Mouse (Mus musculus): ENCODE measurements around the gene Myl10. TPM values are rescaled to one million over a fixed set of nuclear protein-coding genes. Genes with fewer than 3 reads are reported as not detected.

The Myl10 gene
- polyA plus RNA-seq, 1 experiment from 2014 or later, result not detected

GRCm38 (mm10) chr5:136664497-136664896, 28.4 kb upstream of the Myl10 start:
- ATAC-seq (ENCODE audit: insufficient read depth, low FRiP score, low TSS enrichment), result no peak
- Histone ChIP-seq H3K4me2 (ENCODE audit: low read depth) (no peak overlapping the region), H3K9me3 (ENCODE audit: control insufficient read depth, low read length) (no peaks in the 10 kb centered on the region), H3K27ac (ENCODE audit: low read depth, low read length) (no peak overlapping the region), H3K4me1 (ENCODE audit: control insufficient read depth, insufficient read depth, low read length) (no peaks in the 10 kb centered on the region), H3K4me3 (ENCODE audit: low read depth, low read length) (no peak overlapping the region), H3K36me3 (ENCODE audit: control insufficient read depth, insufficient read depth, low read length) (no peaks in the 10 kb centered on the region), H3K9ac (ENCODE audit: low read length) (no peak overlapping the region), H3K27me3 (ENCODE audit: control insufficient read depth, insufficient read depth, low read length) (no peaks in the 10 kb centered on the region)
- WGBS, result 7% methylated on average over 9 of the region's 9 CpGs
- peak; percentile 81 for DNase-seq (ENCODE audit: low spot score)

GRCm38 (mm10) chr5:136676315-136677030, 16.5 kb upstream of the Myl10 start:
- WGBS, result 85% methylated on average over 18 of the region's 18 CpGs

GRCm38 (mm10) chr5:136678840-136679348, 14.1 kb upstream of the Myl10 start:
- ATAC-seq (ENCODE audit: insufficient read depth, low FRiP score, low TSS enrichment), result no peak
- 59% methylated on average over 6 of the region's 6 CpGs for WGBS
- Histone ChIP-seq H3K4me2 (ENCODE audit: low read depth) (no peak overlapping the region), H3K36me3 (ENCODE audit: control insufficient read depth, insufficient read depth, low read length) (no peaks in the 10 kb centered on the region), H3K9ac (ENCODE audit: low read length) (no peak overlapping the region), H3K27ac (ENCODE audit: low read depth, low read length) (no peak overlapping the region), H3K4me3 (ENCODE audit: low read depth, low read length) (no peak overlapping the region), H3K4me1 (ENCODE audit: control insufficient read depth, insufficient read depth, low read length) (no peaks in the 10 kb centered on the region), H3K27me3 (ENCODE audit: control insufficient read depth, insufficient read depth, low read length) (no peaks in the 10 kb centered on the region), H3K9me3 (ENCODE audit: control insufficient read depth, low read length) (peaks cover 2% of the 10 kb centered on the region; the same call in 1 of the 2 replicates)
- DNase-seq (ENCODE audit: low spot score), result no peak

More at GRCm38 (mm10) chr5:136676315-136677030, 16.5 kb upstream of the Myl10 start:
- H3K27ac ChIP-seq (ENCODE audit: low read depth, low read length), result no peak overlapping the region
- H3K36me3 ChIP-seq (ENCODE audit: control insufficient read depth, insufficient read depth, low read length), result no peaks in the 10 kb centered on the region
- no peak overlapping the region for H3K4me3 ChIP-seq (ENCODE audit: low read depth, low read length)
- H3K4me1 ChIP-seq (ENCODE audit: control insufficient read depth, insufficient read depth, low read length), result no peaks in the 10 kb centered on the region
- no peak overlapping the region for H3K4me2 ChIP-seq (ENCODE audit: low read depth)
- no peak for ATAC-seq (ENCODE audit: insufficient read depth, low FRiP score, low TSS enrichment)
- no peak overlapping the region for H3K9ac ChIP-seq (ENCODE audit: low read length)
- no peak for DNase-seq (ENCODE audit: low spot score)
- H3K9me3 ChIP-seq (ENCODE audit: control insufficient read depth, low read length), result peaks cover 2% of the 10 kb centered on the region; the same call in 1 of the 2 replicates
- H3K27me3 ChIP-seq (ENCODE audit: control insufficient read depth, insufficient read depth, low read length), result no peaks in the 10 kb centered on the region

GRCm38 (mm10) chr5:136686349-136686748, 6.6 kb upstream of the Myl10 start:
- Histone ChIP-seq H3K27ac (ENCODE audit: low read depth, low read length) (no peak overlapping the region), H3K4me1 (ENCODE audit: control insufficient read depth, insufficient read depth, low read length) (no peaks in the 10 kb centered on the region), H3K27me3 (ENCODE audit: control insufficient read depth, insufficient read depth, low read length) (no peaks in the 10 kb centered on the region), H3K9me3 (ENCODE audit: control insufficient read depth, low read length) (no peaks in the 10 kb centered on the region), H3K4me3 (ENCODE audit: low read depth, low read length) (no peak overlapping the region), H3K4me2 (ENCODE audit: low read depth) (no peak overlapping the region), H3K36me3 (ENCODE audit: control insufficient read depth, insufficient read depth, low read length) (no peaks in the 10 kb centered on the region), H3K9ac (ENCODE audit: low read length) (no peak overlapping the region)
- no peak for ATAC-seq (ENCODE audit: insufficient read depth, low FRiP score, low TSS enrichment)
- no peak for DNase-seq (ENCODE audit: low spot score)
- 88% methylated on average over 4 of the region's 4 CpGs for WGBS

GRCm38 (mm10) chr5:136687561-136687960, 5.4 kb upstream of the Myl10 start:
- Histone ChIP-seq H3K4me3 (ENCODE audit: low read depth, low read length) (no peak overlapping the region), H3K9me3 (ENCODE audit: control insufficient read depth, low read length) (no peaks in the 10 kb centered on the region), H3K27me3 (ENCODE audit: control insufficient read depth, insufficient read depth, low read length) (no peaks in the 10 kb centered on the region), H3K27ac (ENCODE audit: low read depth, low read length) (no peak overlapping the region), H3K36me3 (ENCODE audit: control insufficient read depth, insufficient read depth, low read length) (no peaks in the 10 kb centered on the region), H3K4me1 (ENCODE audit: control insufficient read depth, insufficient read depth, low read length) (no peaks in the 10 kb centered on the region), H3K9ac (ENCODE audit: low read length) (no peak overlapping the region), H3K4me2 (ENCODE audit: low read depth) (no peak overlapping the region)
- DNase-seq (ENCODE audit: low spot score) (no peak), ATAC-seq (ENCODE audit: insufficient read depth, low FRiP score, low TSS enrichment) (no peak)
- 72% methylated on average over 7 of the region's 7 CpGs for WGBS

GRCm38 (mm10) chr5:136688841-136689240, 4.1 kb upstream of the Myl10 start:
- DNase-seq (ENCODE audit: low spot score), result no peak
- H3K27ac ChIP-seq (ENCODE audit: low read depth, low read length), result no peak overlapping the region
- WGBS, result 79% methylated on average over 6 of the region's 6 CpGs
- no peak for ATAC-seq (ENCODE audit: insufficient read depth, low FRiP score, low TSS enrichment)
- H3K36me3 ChIP-seq (ENCODE audit: control insufficient read depth, insufficient read depth, low read length), result no peaks in the 10 kb centered on the region
- no peaks in the 10 kb centered on the region for H3K27me3 ChIP-seq (ENCODE audit: control insufficient read depth, insufficient read depth, low read length)
- no peak overlapping the region for H3K4me3 ChIP-seq (ENCODE audit: low read depth, low read length)
- H3K9me3 ChIP-seq (ENCODE audit: control insufficient read depth, low read length), result no peaks in the 10 kb centered on the region
- H3K4me2 ChIP-seq (ENCODE audit: low read depth), result no peak overlapping the region
- H3K9ac ChIP-seq (ENCODE audit: low read length), result no peak overlapping the region
- H3K4me1 ChIP-seq (ENCODE audit: control insufficient read depth, insufficient read depth, low read length), result no peaks in the 10 kb centered on the region

GRCm38 (mm10) chr5:136691170-136691569, 1.8 kb upstream of the Myl10 start:
- H3K4me3 ChIP-seq (ENCODE audit: low read depth, low read length), result no peak overlapping the region
- DNase-seq (ENCODE audit: low spot score) (no peak), ATAC-seq (ENCODE audit: insufficient read depth, low FRiP score, low TSS enrichment) (no peak)
- no peaks in the 10 kb centered on the region for H3K27me3 ChIP-seq (ENCODE audit: control insufficient read depth, insufficient read depth, low read length)
- H3K36me3 ChIP-seq (ENCODE audit: control insufficient read depth, insufficient read depth, low read length), result no peaks in the 10 kb centered on the region
- H3K27ac ChIP-seq (ENCODE audit: low read depth, low read length), result no peak overlapping the region
- 63% methylated on average over 3 of the region's 3 CpGs for WGBS
- no peak overlapping the region for H3K4me2 ChIP-seq (ENCODE audit: low read depth)
- H3K9me3 ChIP-seq (ENCODE audit: control insufficient read depth, low read length), result no peaks in the 10 kb centered on the region
- H3K9ac ChIP-seq (ENCODE audit: low read length), result no peak overlapping the region
- no peaks in the 10 kb centered on the region for H3K4me1 ChIP-seq (ENCODE audit: control insufficient read depth, insufficient read depth, low read length)

- H3K36me3 ChIP-seq (ENCODE audit: control insufficient read depth, insufficient read depth, low read length), result no peaks in the 10 kb centered on the region
- no peak for DNase-seq (ENCODE audit: low spot score)
- H3K4me1 ChIP-seq (ENCODE audit: control insufficient read depth, insufficient read depth, low read length), result no peaks in the 10 kb centered on the region
- no peak overlapping the region for H3K9ac ChIP-seq (ENCODE audit: low read length)
- WGBS, result 80% methylated on average over 7 of the region's 7 CpGs
- H3K9me3 ChIP-seq (ENCODE audit: control insufficient read depth, low read length), result no peaks in the 10 kb centered on the region
- H3K27me3 ChIP-seq (ENCODE audit: control insufficient read depth, insufficient read depth, low read length), result no peaks in the 10 kb centered on the region
- H3K4me2 ChIP-seq (ENCODE audit: low read depth), result no peak overlapping the region
- no peak for ATAC-seq (ENCODE audit: insufficient read depth, low FRiP score, low TSS enrichment)
- no peak overlapping the region for H3K4me3 ChIP-seq (ENCODE audit: low read depth, low read length)
- no peak overlapping the region for H3K27ac ChIP-seq (ENCODE audit: low read depth, low read length)
Measured at GRCm38 (mm10) chr5:136693418-136693817, 472 bp downstream of the Myl10 start.

GRCm38 (mm10) chr5:136694976-136695375, 2.0 kb downstream of the Myl10 start:
- Histone ChIP-seq H3K9me3 (ENCODE audit: control insufficient read depth, low read length) (no peaks in the 10 kb centered on the region), H3K27ac (ENCODE audit: low read depth, low read length) (no peak overlapping the region), H3K36me3 (ENCODE audit: control insufficient read depth, insufficient read depth, low read length) (no peaks in the 10 kb centered on the region), H3K4me2 (ENCODE audit: low read depth) (no peak overlapping the region), H3K9ac (ENCODE audit: low read length) (no peak overlapping the region), H3K4me3 (ENCODE audit: low read depth, low read length) (no peak overlapping the region), H3K4me1 (ENCODE audit: control insufficient read depth, insufficient read depth, low read length) (no peaks in the 10 kb centered on the region), H3K27me3 (ENCODE audit: control insufficient read depth, insufficient read depth, low read length) (no peaks in the 10 kb centered on the region)
- WGBS, result 66% methylated on average over 6 of the region's 6 CpGs
- no peak for ATAC-seq (ENCODE audit: insufficient read depth, low FRiP score, low TSS enrichment)
- no peak for DNase-seq (ENCODE audit: low spot score)

Data from neural tube, embryonic 11.5 days (tissue).